Mouse (Mus musculus) cortical plate, adult 2 months (tissue): ENCODE measurements around the gene Klhdc7a.

ENCODE experiments used
- CTCF ChIP-seq: fragments of 200-500 bp; IDR thresholded peaks from 2 replicates; pipeline ENCODE4 v1.5.1; 2011; ENCODE audit warnings: mild to moderate bottlenecking, control low read depth, low read length; ENCODE audit not compliant: insufficient read depth; ENCODE audit errors: extremely low read depth
- POLR2A ChIP-seq: fragments of 200-500 bp; IDR thresholded peaks from 2 replicates; pipeline ENCODE4 v1.6.1; 2011; ENCODE audit warnings: mild to moderate bottlenecking, low read length, control low read depth; ENCODE audit not compliant: insufficient read depth; ENCODE audit errors: extremely low read depth

- no peak for TF ChIP-seq CTCF
- no peak for TF ChIP-seq POLR2A
These were observed 4.8 kb downstream of the Klhdc7a start for GRCm38 (mm10) chr4:139963059-139963458.
